Mouse (Mus musculus): ENCODE results near the gene Zfp184. TPM values are rescaled to one million over a fixed set of nuclear protein-coding genes. Genes with fewer than 3 reads are reported as not detected.
A peak's percentile ranks its signal among the peaks of the same experiment; 100 is the strongest.

Gene Zfp184
- polyA plus RNA-seq, 2 experiments = 8.3 to 12.7 TPM

DNA sequence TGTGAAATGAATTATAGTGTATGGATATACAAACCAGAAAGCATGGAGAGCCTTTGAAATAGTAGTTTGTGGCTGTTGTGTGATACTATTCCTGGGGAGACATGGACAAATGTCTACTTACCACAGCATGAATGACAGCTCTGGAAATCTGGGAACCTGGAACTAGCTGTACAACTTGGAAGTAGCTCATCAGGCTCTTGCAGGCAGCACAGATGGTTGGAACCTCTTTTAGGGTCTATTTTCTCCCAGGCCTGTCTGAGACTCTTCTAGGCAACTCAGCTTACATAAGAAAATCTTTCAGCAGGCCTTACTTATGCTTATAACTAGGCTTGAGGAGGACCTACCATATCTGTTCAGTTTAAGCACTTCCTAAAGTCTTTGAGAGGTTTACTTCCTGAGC is 21.5 kb upstream of the Zfp184 start:
- H3K9ac ChIP-seq (ENCODE audit: low read depth, low read length, severe bottlenecking) = no peak overlapping the region
- TF ChIP-seq POLR2A (IDR thresholded peaks at IDR 0.05; ENCODE audit: borderline replicate concordance, extremely low read depth, insufficient read depth, insufficient read length) = no peak
- H3K4me2 ChIP-seq (replicated peaks; ENCODE audit: low read depth, low read length, severe bottlenecking) = no peak overlapping the region
- ATAC-seq (ENCODE audit: low FRiP score, low read depth) = no peak
- no peaks in the 10 kb centered on the region for H3K27me3 ChIP-seq (ENCODE audit: control insufficient read depth, insufficient read depth, low read length)
- H3K9me3 ChIP-seq (ENCODE audit: control insufficient read depth, low read length) = no peaks in the 10 kb centered on the region
- no peak overlapping the region for H3K4me3 ChIP-seq (replicated peaks; ENCODE audit: low read length)
- no peak for DNase-seq (ENCODE audit: low spot score)
- no peaks in the 10 kb centered on the region for H3K36me3 ChIP-seq (ENCODE audit: control insufficient read depth, insufficient read depth, low read length)
- no peak overlapping the region for H3K27ac ChIP-seq (replicated peaks; ENCODE audit: low read depth, low read length)
- H3K4me1 ChIP-seq (ENCODE audit: control insufficient read depth, insufficient read depth, low read length) = no peaks in the 10 kb centered on the region

DNA sequence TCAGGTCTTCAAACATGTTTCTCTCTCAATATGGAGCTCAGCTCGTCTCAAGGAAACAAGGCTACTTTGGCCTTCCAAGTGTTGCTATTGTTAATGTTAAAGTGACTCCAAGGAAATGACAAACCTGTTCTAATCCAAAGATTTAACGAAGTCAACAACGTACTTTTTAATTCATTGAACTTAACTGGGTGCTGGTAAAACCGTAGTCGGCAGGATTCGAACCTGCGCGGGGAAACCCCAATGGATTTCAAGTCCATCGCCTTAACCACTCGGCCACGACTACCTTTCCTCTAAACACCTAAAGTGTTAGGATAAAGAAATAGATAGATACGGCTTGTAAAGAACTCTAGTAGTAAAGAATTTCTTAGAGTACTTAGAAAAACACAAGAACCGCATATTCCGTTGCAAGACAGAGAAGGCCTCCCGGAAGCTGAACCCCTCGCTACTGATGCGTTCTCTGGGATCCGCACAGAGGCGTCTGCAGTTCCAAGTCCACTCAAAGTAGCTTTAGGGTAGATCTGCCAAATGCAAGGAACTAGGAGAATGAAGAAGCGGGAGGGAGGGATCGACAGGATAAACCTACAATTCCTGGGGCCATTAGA is 20.1 kb upstream of the Zfp184 start:
- no peaks in the 10 kb centered on the region for H3K36me3 ChIP-seq (ENCODE audit: control insufficient read depth, insufficient read depth, low read length)
- H3K9me3 ChIP-seq (ENCODE audit: control insufficient read depth, low read length) = no peaks in the 10 kb centered on the region
- H3K4me3 ChIP-seq (replicated peaks; ENCODE audit: low read length) = no peak overlapping the region
- H3K4me1 ChIP-seq (ENCODE audit: control insufficient read depth, insufficient read depth, low read length) = no peaks in the 10 kb centered on the region
- ATAC-seq (ENCODE audit: low FRiP score, low read depth) (no peak), DNase-seq (ENCODE audit: low spot score) (no peak)
- H3K27ac ChIP-seq (replicated peaks; ENCODE audit: low read depth, low read length) = no peak overlapping the region
- WGBS = 11% methylated on average over 21 of the region's 21 CpGs
- no peak overlapping the region for H3K9ac ChIP-seq (ENCODE audit: low read depth, low read length, severe bottlenecking)
- no peaks in the 10 kb centered on the region for H3K27me3 ChIP-seq (ENCODE audit: control insufficient read depth, insufficient read depth, low read length)
- TF ChIP-seq POLR2A (IDR thresholded peaks at IDR 0.05; ENCODE audit: borderline replicate concordance, extremely low read depth, insufficient read depth, insufficient read length) = no peak
- no peak overlapping the region for H3K4me2 ChIP-seq (replicated peaks; ENCODE audit: low read depth, low read length, severe bottlenecking)

DNA sequence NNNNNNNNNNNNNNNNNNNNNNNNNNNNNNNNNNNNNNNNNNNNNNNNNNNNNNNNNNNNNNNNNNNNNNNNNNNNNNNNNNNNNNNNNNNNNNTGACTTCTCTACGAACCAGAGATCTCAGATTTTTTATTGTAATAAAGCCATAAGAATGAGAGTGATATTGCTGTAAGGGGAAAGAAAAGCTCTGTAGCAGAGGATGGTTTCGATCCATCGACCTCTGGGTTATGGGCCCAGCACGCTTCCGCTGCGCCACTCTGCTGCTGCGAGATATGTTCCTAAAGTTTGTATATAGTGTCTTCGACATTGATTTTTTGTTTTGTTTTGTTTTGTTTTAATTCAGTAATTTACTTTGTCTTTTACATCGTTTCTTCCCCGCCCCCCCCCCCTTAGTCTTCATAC is 13.9 kb upstream of the Zfp184 start:
- H3K4me2 ChIP-seq (replicated peaks; ENCODE audit: low read depth, low read length, severe bottlenecking) = no peak overlapping the region
- no peak overlapping the region for H3K27ac ChIP-seq (replicated peaks; ENCODE audit: low read depth, low read length)
- H3K9me3 ChIP-seq (ENCODE audit: control insufficient read depth, low read length) = no peaks in the 10 kb centered on the region
- DNase-seq (ENCODE audit: low spot score) = no peak
- no peak for ATAC-seq (ENCODE audit: low FRiP score, low read depth)
- no peaks in the 10 kb centered on the region for H3K36me3 ChIP-seq (ENCODE audit: control insufficient read depth, insufficient read depth, low read length)
- H3K4me1 ChIP-seq (ENCODE audit: control insufficient read depth, insufficient read depth, low read length) = no peaks in the 10 kb centered on the region
- H3K27me3 ChIP-seq (ENCODE audit: control insufficient read depth, insufficient read depth, low read length) = no peaks in the 10 kb centered on the region
- 22% methylated on average over 10 of the region's 10 CpGs for WGBS
- no peak overlapping the region for H3K4me3 ChIP-seq (replicated peaks; ENCODE audit: low read length)
- no peak overlapping the region for H3K9ac ChIP-seq (ENCODE audit: low read depth, low read length, severe bottlenecking)
- no peak for TF ChIP-seq POLR2A (IDR thresholded peaks at IDR 0.05; ENCODE audit: borderline replicate concordance, extremely low read depth, insufficient read depth, insufficient read length)

DNA sequence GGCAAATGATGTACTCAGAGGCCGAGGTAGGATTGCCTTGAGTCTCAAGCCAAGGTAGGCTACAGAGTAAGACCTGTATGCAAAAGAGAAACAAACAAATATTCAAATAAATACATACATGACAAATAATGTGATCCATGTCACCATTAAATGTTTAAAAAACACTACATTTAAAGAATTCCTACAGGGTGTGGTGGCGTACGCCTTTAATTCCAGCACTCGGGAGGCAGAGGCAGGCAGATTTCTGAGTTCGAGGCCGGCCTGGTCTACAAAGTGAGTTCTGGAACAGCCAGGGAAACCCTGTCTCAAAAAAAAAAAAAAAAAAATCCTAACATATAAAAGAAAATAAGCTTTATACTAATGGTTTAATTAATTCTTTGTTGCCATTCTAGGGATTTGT is 13.2 kb upstream of the Zfp184 start:
- Histone ChIP-seq H3K27ac (replicated peaks; ENCODE audit: low read depth, low read length) (no peak overlapping the region), H3K4me2 (replicated peaks; ENCODE audit: low read depth, low read length, severe bottlenecking) (no peak overlapping the region), H3K9ac (ENCODE audit: low read depth, low read length, severe bottlenecking) (no peak overlapping the region), H3K36me3 (ENCODE audit: control insufficient read depth, insufficient read depth, low read length) (no peaks in the 10 kb centered on the region), H3K9me3 (ENCODE audit: control insufficient read depth, low read length) (no peaks in the 10 kb centered on the region), H3K4me1 (ENCODE audit: control insufficient read depth, insufficient read depth, low read length) (no peaks in the 10 kb centered on the region), H3K4me3 (replicated peaks; ENCODE audit: low read length) (no peak overlapping the region), H3K27me3 (ENCODE audit: control insufficient read depth, insufficient read depth, low read length) (no peaks in the 10 kb centered on the region)
- WGBS = 61% methylated on average over 6 of the region's 6 CpGs
- ATAC-seq (ENCODE audit: low FRiP score, low read depth) = no peak
- TF ChIP-seq POLR2A (IDR thresholded peaks at IDR 0.05; ENCODE audit: borderline replicate concordance, extremely low read depth, insufficient read depth, insufficient read length) = no peak
- DNase-seq (ENCODE audit: low spot score) = no peak

DNA sequence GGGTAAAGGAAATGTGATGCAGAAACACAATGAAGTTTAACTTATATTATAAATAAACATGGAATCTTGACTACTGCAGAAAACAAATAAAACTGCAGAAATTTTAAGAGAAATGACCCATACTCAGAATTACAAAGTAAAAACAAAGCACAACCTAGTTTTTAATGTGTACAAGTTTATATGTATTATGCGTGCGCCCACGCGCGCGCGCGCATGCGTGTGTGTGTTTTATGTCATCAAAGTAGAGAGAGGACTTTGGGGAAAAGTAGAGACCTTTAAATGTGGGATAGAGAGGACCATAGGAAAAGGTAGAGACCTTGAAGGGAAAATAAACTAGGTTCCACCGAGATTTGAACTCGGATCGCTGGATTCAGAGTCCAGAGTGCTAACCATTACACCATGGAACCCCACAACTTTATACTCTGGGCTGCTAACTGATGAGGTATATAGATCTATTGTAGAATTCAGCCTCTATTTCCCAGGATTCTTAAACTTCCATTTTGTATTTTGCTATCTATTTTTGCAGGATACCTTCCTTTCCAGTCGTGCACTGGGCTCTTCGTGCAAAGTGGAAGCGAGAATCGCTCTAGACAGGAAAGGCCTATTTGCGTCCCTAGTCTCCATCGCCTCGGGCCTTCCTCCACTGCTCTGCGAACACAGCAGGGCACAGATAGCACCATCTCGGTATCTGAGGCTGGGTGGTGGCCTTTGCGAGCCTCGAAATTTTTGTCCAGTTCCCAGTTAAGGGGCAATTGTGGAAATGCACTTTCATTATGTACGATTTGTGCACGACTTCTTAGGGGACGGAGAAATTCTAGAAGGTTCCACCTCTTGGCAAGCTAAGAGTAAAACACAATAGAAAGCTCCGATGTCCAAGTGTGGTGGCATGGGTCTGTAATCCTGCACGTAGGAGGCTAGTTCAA is 11.0 kb upstream of the Zfp184 start:
- Histone ChIP-seq H3K9me3 (ENCODE audit: control insufficient read depth, low read length) (no peaks in the 10 kb centered on the region), H3K36me3 (ENCODE audit: control insufficient read depth, insufficient read depth, low read length) (no peaks in the 10 kb centered on the region), H3K27ac (replicated peaks; ENCODE audit: low read depth, low read length) (no peak overlapping the region), H3K4me1 (ENCODE audit: control insufficient read depth, insufficient read depth, low read length) (no peaks in the 10 kb centered on the region), H3K9ac (ENCODE audit: low read depth, low read length, severe bottlenecking) (no peak overlapping the region), H3K27me3 (ENCODE audit: control insufficient read depth, insufficient read depth, low read length) (no peaks in the 10 kb centered on the region), H3K4me3 (replicated peaks; ENCODE audit: low read length) (0 out of 2 replicates have a peak overlapping the region, but pooled peaks have one; percentile 7), H3K4me2 (replicated peaks; ENCODE audit: low read depth, low read length, severe bottlenecking) (peak overlapping the region; percentile 13; the same call in 1 of the 2 replicates)
- ATAC-seq (ENCODE audit: low FRiP score, low read depth) (no peak), DNase-seq (ENCODE audit: low spot score) (peak; percentile 47)
- WGBS = 14% methylated on average over 28 of the region's 28 CpGs
- no peak for TF ChIP-seq POLR2A (IDR thresholded peaks at IDR 0.05; ENCODE audit: borderline replicate concordance, extremely low read depth, insufficient read depth, insufficient read length)
